Mouse (Mus musculus): ENCODE data around the gene Tbce.
"Not testable (repeated sequence)": the region's sequence is repeated elsewhere in the genome, so short reads cannot be mapped to it uniquely, and the experiment has no call there.

Tbce gene

DNA sequence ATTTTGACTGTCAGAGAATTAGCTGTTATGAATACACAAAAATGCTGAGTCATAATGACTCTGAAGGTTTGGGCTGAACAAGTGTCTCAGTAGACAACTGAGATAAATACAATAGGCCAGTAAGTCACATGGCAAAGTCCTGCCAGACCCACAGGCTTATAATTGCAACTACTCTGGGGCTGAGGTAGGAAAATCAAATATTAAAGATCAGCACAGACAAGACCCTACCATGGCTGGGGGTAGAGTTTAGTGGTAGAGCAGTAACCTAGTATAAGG lies 5.4 kb downstream of the Tbce start:
- peak; percentile 5 to 39 for DNase-seq (ENCODE audit: low spot score in 2 of 2)

DNA sequence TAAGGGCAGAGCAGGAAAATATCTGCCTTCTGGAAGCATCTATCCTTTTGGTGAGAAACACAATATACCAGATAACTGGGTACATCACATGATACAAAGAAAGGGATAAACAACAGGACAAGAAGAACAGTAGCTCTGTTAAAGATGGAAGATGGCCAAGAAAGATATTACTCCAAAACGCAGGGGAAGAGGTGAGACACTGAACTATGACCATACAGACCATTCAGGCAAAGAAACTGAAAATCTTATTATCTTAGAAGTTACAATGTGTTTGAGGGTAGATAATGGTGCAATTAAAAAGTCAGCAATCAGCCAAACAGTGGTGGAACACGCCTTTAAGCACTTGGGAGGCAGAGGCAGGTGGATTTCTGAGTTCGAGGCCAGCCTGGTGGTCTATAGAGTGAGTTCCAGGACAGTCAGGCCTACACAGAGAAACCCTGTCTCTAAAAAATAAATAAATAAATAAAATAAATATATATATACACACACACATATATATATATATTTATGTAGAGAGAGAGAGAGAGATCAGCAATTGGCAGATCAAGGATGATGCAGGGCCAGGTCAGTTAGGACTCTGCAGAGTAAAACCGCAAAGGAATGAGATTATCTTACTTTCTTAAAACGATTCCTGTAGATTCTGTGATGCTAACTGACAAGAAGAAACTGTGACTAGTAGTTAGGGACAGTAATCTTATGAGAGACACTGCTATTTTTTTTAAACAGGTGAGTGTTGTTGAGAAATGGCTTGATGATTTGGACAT lies 5.9 kb downstream of the Tbce start:
- no peak for DNase-seq (ENCODE audit: low spot score in 2 of 2)

DNA sequence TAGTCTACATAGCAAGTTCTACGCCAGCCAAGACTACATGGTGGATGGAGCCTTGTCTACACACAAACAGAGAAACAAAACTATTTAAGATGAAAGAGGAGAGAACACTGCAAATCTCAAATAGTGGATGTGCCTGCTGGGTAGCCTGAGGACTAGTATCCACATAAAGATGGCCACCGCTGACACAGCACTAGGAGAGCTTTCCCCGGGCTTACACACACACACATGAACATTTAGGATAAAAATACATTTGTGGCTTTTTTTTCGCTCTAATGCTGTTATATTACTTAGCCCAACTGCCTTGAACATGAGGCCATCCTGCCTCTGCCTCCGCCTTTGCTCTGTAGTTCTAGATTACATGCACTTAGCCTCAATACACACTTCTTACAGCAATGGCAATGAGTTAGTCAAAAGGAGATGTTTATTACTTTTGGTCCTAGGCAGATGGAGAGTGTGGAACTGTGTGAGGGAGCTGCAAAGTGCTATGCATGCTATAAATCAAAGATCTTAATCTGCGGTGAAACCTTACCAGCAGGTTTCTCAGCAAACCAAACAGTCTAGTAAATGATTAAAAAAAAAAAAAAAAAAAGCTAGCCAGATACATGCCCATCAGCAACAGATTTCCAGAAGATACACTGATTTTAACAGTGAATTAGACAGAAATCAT lies 13.2 kb downstream of the Tbce start:
- no peak for DNase-seq (ENCODE audit: low spot score in 2 of 2)

DNA sequence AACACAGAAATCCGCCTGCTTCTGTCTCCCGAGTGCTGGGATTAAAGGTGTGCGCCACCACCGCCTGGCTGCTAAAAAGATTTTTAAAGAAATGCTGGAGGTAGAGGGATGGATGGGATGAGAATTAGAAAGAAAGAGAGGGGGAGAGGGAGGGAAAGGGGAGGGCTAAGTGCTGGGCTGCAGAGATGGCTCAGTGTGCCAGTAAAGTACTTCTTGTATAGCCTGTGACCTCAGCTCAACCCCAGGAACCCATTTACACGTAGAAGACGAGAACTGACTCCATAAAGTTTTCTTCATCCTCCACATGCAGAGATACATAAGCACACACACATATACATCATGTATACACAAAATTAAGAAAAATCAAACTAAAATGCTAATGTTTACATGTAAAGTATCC lies 13.9 kb downstream of the Tbce start:
- no peak for DNase-seq (ENCODE audit: low spot score in 2 of 2)

DNA sequence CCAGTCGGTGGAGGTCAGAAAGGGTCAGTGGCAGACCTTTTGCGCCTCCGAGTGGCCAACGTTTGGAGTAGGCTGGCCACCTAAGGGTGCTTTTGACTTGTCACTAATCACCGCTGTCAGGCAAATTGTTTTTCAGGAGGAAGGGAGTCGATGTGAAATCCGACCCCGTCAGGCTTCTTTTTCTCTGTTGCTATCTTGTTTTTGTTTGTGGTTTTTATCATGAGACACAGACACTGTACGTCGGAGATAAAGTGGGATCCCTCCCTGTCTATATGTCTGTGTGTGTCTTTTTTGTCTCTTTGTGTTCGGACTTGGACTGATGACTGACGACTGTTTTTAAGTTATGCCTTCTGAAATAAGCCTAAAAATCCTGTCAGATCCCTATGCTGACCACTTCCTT lies 18.0 kb downstream of the Tbce start:
- not testable (repeated sequence) for DNase-seq (ENCODE audit: low spot score in 2 of 2)

DNA sequence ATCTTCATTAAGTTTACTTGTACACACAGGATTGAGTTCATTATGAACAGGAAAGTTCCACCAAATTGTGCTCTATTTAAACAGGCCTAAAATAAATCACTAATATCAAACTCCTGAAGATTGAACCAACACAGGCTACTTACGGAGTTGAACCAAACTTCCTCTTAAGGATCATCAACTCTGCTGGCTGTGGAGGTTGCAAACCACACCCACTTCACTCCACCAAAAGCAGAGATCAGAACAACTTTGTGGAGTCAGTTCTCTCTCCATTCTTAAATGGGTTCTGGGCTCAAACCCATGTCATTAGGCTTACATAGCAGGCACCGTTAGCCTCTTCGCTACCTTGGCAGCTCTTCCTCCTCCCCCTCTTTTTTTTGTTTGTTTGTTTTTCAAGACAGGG lies 20.6 kb downstream of the Tbce start:
- DNase-seq (ENCODE audit: low spot score in 2 of 2), result no peak

DNA sequence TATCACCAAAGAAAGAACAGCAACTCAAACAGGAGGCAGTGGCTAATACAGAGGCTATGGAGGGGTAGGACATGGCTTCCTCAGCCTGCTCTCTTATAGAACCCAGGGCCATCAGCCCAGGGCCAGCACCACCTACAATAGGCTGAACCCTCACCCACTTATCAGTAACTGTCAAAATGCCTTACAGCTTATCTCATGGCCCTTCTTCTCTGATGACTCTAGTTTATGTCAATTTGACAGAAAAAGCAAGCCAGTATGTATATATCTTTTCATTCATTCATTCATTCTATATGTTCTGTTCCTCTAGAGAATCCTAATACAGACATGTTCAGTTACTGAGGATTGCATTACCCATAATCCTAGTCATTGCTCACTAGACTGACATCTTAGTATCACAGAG lies 21.2 kb downstream of the Tbce start:
- no peak for DNase-seq (ENCODE audit: low spot score in 2 of 2)

DNA sequence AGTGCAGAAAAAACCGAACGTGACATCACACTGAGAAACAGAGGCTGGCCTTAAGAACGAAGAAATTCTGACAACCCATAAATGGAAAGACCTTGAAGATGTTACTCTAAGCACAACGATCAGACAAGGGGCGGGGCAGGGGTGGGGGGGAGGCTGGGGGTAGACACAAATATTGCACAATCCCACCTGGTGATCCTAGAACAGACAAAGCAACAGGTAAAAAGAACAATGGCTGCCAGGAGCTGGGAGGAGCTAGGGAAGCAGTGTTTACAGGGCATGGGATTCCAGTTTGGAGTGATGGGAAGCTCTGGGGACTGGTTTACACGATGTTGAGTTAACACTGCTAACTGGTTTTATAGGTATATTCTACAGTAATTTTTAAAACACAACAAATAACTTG lies 23.8 kb downstream of the Tbce start:
- no peak for DNase-seq (ENCODE audit: low spot score in 2 of 2)

DNA sequence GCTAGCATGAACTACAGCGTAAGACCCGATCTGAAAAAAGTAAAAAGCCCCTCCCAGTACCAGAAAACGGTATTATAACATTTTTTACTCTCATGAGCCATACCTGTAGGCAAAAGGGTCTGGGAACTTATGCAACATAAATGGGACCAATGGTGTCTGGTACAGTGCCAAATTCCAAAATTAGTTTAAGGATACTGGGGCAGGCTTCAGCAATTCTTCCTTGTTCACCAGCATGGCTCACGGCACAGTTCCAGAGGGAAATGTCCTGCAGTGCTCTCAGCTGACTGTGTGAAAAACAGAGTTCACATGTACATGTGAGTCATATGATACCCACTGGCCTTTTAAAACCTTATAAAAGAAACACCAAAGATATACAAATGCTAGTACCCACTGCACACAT lies 24.9 kb downstream of the Tbce start:
- no peak for DNase-seq (ENCODE audit: low spot score in 2 of 2)

DNA sequence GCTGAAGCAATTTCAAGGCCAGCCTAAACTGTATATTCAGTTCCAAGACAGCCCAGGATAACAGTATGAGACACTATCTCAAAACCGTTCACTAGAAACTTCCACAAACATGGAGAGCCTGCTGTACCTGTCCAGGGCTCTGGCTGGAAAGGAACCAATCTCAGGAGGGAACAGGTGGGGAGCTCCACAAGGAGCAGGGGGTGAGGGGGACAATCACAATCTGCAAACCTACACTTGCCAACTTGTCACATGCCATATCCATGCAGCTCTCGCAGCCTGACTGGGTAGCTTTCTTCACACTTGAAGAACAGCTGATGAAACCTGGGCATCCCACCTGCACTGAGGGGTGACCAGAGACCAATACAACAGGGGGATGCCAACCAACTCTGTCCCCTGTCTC lies 25.4 kb downstream of the Tbce start:
- DNase-seq (ENCODE audit: low spot score in 2 of 2), result no peak

DNA sequence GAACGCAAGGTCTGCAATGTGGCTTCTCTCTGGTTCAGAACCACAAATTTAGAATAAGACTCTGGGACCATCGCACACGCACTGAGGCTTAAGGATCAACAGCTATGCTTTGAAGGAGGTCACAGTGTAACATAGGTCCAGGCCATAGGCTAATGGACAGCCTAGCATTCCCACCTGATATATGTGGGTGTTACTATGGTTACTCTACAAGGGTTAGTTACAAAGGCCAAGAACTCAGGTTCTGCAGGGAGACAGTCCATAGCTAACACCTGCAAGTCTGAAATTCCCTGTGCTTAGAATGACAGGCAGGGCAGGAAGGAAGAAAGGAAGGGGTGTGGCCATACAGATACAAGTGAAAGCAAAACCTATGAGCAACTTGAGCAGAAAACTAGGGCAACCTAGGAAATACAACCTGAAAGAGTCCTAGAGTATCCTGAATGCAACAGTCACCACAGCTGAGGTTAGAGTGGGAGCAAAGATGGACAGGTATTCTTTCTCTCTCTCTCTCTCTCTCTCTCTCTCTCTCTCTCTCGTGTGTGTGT lies 27.9 kb downstream of the Tbce start:
- DNase-seq (ENCODE audit: low spot score in 2 of 2), result no peak

DNA sequence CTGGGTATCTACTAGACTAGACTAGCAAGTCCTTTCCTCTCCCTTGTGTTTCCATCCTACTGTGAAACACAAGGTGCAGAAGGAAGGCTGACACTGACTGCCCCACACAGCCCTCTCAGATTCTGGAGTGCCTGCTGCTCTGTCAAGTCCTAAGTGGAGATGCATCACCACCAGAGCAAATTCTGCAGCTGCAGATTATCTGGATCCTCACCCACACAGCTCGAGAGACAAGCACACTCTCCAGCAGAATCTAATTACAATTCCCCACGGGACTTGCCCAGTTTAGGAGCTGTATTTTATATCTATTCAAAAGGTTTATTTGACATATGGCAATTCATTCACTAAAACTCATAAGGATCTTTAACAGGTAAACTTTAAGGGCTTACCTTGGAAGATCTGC lies 33.4 kb downstream of the Tbce start:
- no peak for DNase-seq (ENCODE audit: low spot score in 2 of 2)

DNA sequence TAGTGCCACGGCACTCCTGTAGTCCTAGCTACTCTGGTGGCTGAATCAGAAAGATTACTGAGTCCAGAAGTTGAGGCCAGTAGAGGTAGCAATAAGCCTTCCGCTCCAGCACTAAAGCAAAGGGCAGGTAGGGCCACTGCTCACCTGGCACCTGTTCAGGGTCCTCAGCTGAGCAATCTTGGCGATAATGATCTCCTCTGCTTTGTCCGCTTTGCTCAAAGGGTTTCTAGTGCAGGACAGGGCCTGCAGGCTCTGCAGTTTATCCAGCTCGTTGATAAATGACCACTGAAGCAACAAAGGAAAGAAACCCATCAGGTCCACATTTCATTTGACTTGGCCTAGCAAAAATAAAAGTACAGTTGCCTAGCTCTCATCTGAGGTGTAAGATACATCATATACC lies 34.4 kb downstream of the Tbce start:
- no peak for DNase-seq (ENCODE audit: low spot score in 2 of 2)

DNA sequence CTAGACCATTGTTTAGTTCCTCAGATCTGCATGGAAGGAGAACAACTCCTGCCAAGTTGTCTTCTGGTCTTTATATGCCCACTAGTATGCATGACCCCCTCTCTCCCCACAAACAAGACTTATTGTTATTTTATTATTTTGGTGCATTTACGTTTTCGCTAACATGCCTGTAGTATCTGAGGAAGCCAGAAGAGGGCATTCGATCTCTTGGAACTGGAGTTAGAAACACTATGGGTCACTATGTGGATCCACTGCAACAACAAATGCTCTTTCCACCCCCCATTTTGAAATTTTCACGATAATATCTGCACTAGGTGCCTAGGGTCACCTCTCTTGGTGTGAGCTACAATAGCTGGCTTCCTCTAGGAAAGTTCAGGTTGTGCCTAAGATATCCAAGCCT lies 35.4 kb downstream of the Tbce start:
- no peak for DNase-seq (ENCODE audit: low spot score in 2 of 2)

DNA sequence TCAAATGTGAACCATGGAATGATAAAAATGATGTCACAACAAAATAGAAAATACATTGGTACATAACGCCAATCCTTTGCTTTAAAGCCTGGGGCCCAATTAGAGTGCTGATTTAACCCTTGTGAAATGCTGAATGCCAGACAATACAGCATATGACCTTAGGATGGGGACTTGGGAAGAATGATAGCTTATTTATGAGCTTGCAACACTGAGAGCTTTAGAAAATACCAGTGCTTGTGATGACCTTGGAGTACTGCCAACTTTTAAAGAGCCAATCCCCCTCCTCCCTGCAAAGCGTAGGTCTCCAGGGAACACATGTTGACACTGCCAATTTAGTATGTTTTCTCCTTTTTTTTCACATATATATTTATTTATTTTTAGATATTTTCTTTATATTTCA lies 36.7 kb downstream of the Tbce start:
- no peak for DNase-seq (ENCODE audit: low spot score in 2 of 2)

DNA sequence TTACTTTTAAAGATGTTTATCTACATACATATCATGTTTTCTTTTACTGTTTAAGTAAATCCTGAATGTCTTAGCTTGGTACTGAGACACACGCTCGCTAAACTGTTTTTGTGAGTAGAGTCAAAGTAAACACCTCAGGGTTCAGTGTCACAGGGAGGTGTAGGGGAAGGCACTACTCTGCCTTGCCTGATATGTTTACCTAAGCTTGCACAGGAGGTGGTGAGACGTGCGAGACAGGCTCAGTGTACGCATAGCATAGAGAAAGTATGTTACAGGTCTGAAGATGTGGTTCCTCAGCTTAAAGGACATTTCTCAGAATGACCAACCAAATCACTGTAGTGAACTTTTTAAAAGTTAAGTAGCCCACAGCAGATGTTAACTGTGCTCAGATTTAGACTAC lies 42.0 kb downstream of the Tbce start:
- no peak for DNase-seq (ENCODE audit: low spot score in 2 of 2)

DNA sequence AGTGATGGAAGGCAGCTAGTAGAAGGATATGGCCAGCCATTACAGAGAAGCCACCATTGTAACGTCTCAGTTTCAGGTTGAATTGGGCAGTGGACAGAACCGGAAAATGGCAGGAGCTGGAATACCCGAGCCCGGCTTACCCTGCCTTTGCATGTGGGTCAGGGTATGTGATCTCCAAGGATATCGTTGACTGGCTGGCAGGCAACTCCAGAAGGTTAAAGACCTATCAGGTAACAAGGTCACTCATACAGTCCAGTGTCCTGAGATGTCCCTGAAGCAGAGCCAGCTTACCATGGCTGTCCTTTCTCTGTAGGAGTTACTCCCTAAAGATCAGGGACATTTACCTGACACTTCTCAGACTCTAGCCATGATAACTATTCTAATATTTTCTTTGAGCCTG lies 44.4 kb downstream of the Tbce start:
- peak in 1 of 2 experiments; percentile 4 for DNase-seq (ENCODE audit: low spot score in 2 of 2)

DNA sequence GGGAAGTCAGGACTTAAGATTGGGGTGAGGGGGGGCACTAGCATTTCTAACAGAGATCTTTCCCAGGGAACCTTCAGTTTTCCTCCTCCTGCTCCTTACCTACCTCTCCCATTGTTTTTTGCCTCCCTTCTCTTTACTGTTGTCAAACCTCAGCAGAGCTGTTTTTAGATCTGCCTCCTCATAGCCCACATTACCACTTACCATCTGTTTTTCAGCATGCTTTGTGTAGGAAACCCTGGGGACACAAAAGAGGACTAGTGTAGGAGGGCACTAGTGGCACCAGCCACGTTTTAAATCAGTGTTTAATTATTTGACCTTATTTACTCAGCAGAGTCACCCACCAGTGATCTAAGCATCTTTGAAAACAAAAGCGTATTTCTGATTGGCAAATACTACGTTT lies 46.4 kb downstream of the Tbce start:
- DNase-seq (ENCODE audit: low spot score in 2 of 2), result no peak

DNA sequence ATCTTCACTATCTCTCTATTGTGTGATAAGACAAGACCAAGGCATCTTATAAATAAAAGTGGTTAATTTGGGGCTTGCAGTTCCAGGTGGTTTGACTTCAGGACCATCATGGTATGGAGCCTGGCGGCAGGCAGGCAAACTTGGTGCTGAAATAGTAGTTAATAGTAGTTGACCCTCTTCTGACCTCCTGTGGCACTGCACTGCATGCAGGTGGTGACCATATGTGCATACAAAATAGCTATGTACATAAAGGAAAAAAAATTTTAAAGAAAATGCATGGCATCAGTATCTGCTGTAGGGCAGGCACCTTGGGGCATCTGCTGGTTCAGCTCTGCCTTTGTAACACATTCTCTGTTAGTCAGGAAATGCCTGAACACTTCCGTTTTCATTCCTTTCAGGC lies 49.0 kb downstream of the Tbce start:
- DNase-seq (ENCODE audit: low spot score in 2 of 2), result no peak

DNA sequence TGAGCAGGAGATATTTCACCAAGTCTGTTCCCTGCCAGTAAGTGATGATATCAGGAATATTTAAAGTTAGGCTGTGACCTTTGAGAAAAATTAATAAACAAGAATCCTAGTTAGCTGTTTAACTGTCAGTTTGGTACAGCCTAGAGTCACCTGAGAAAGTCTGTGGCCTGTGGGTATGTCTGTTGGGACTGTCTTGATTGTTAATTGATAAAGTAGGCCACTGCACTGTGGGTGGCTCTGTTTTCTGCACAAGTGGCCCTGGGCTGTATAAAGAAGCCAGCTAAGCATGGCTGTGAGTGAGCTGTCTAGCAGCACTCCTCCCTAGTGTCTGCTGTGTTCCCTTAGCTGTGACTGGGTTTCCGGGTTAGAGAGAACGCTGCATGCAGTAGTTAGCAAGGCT lies 50.3 kb downstream of the Tbce start:
- DNase-seq (ENCODE audit: low spot score in 2 of 2), result no peak

DNA sequence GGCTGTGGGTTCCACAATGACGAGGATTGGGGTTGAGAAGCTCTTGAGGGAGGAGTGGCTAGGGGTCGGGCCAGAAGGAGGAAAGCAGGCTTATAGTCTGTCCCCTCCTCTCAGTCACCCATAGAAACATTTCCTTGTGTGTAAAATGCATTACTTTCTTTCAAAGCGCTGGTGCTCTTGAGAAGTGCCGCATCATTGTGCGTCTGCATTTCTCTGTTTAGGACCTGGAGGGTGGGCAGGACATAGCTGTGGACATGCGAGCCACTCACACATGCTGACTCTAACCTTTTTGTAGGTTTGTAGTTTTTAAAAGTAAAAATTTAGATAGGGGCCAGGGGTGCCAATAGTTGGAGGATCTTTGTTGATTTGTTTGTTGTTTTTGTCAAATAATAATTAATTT lies 55.9 kb downstream of the Tbce start:
- DNase-seq (ENCODE audit: low spot score in 2 of 2), result no peak

DNA sequence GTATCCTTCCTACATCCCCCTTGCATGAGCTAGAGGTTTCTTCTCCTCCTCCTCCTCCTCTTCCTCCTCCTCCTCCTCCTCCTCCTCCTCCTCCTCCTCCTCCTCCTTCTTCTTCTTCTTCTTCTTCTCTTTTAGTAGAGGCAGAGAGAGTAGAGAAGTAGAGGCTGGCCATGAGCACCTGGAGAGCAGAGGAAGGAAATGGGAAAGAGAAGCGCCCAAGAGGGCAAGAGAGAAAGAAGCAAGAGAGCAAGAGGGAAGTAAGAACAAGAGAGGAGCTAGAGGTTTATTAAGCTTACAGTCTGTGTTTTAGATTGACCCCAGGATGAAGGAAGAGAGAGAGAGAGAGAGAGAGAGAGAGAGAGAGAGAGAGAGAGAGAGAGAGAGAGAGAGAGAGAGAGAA lies 57.6 kb downstream of the Tbce start:
- DNase-seq (ENCODE audit: low spot score in 2 of 2), result not testable (repeated sequence)

DNA sequence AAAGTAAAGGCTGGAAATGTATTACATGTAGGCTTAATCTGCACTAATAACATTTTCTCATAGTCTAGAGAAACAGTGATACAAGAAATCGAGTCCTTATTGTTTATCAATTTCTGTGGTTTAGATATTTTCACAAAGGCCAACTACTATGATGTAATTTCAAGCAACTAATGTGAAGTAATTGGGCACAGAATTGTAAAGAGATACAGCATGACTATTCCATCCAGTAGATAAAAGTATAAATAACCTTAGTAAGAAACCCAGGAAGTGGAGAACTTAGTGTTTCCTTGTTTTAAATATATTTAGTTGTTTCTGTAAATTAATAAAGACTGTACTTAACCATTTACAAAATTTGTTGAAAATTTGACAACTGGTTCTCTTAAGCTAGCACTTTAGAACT lies 69.6 kb downstream of the Tbce start:
- DNase-seq (ENCODE audit: low spot score in 2 of 2), result no peak

DNA sequence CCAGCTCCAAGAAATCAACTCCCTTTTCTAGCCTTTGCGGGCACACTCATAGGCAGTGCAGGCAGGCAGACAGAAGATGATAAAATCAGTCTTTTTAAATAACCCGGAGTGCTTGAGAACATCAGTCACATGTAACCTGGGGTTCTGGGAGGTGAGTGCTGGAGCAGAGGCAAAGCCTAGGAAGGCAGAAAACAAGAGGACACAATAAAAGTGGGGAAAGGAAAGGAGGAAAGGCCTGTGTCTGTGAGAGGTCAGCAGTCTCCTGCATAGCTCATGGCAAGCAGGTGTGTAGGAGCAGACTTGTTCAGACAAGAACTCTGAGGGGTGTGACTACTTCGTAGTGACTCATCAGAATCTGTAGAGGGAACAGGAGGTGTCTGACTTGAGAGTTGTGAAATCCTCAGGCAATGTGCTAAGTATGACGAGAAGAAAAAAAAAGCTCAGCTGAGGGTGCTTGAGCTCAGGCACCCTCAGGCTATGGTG lies 70.8 kb downstream of the Tbce start:
- DNase-seq (ENCODE audit: low spot score in 2 of 2), result no peak
